Mouse (Mus musculus): ENCODE measurements around the gene Myo15b. TPM values are rescaled to one million over a fixed set of nuclear protein-coding genes. Genes with fewer than 3 reads are reported as not detected.

Myo15b gene
- total RNA-seq, 2 experiments from 2014 or later, result 0.07 to 0.14 TPM

GRCm38 (mm10) chr11:115929031-115929430 is 70.8 kb downstream of the Myo15b start:
- intact Hi-C loops (cut with DNase I), result no loop called here
- DNase-seq, result no peak

DNA sequence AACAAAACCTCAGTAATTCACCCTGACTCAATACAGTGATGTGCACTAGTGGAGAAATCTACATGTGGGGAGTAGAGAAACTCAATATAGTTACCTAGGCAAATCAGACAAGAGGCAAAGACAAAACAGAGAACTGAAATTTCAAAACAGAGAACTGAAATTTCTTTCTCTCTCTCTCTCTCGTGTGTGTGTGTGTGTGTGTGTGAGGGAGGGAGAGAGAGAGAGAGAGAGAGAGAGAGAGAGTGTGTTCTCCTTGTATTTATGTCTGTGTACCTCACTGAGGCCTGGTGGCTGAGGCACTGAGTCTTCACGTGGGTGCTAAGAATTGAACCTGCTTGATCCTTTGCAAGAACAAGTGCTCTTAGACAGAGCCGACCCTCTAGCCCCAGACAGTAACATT is 71.6 kb downstream of the Myo15b start:
- intact Hi-C loops (cut with DNase I), result no loop called here

DNA sequence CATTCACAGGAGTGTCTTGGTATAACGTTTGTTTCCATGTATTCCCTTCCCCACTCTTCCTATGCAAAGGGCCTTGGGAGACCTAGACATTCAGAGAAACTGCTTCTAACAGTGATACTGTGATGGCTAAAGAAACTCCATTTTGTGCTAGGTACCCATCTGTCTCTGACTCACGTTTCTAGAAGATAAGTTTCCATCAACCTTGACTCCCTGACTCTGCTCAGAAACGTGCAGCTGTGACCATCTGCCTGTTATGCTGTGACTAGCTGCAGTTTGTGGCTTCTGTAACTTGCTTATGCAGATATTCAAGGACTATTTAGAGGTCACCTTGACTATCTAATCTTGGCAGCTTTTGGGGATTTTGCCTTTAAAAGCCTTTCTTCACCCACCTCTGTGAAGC is 73.0 kb downstream of the Myo15b start:
- DNase-seq, result no peak
- intact Hi-C loops (cut with DNase I), result no loop called here

More for the DNA sequence above, 71.6 kb downstream of the Myo15b start:
- DNase-seq, result no peak

DNA sequence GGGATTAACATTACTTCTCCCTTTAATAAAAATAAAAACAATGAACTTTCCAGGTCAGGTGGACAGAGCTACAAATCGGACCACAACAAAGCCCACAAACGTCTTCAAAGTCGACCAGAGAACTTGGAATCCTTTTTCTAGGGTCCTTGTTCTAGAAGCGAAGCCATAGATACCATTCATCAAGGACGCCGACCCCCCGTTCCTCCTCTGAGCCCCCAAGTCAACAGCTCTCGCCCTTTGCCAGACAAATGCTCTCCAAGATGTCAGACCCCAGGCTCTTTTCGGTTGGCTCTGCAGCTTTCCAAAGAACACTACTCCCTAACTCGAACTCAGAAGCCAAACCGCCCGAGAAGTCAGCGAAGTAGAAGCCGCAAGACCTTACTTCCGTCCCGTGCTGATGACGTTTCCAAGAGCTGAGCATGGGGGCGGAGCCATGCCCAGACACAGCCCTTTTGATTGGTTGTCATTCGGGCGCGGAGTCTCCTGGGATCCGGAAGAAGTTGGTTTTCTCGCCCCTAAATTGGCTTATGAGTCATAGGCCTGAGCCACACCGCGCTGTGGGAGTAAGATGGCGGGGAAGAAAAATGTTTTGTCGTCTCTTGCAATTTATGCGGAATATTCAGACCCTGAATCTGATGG is 75.0 kb downstream of the Myo15b start, which contains the start of the genes Sap30bp and Recql5:
Gene Sap30bp (plus strand): TSS at position 175 of the 639 bp plus-strand sequence.
Gene Recql5 (minus strand): TSS at position 370 of the 639 bp plus-strand sequence.
- peak; percentile 93 to 98 for DNase-seq
- intact Hi-C loops (cut with DNase I), result no loop called here

DNA sequence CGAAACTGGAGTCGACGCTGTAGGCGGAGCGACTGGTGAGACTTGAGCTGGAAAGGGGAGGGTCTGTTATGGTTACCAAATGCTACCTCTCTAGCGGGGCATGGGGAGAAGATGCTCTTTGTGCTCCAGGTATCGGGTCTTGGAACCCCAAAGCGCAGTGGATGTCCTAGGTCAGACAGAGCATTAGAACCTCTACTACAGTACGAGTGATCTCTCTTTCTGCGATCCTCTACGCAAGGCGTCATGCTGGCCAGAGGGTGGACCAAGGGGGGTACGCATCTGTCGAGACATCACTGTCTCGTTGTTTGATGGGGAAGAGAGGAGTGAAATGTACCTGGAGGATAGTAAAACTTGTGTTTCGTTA is 75.5 kb downstream of the Myo15b start:
- intact Hi-C loops (cut with DNase I), result no loop called here
- DNase-seq, result peak in 1 of 2 experiments; percentile 13

GRCm38 (mm10) chr11:115939690-115940329 is 81.6 kb downstream of the Myo15b start:
- peak; percentile 52 to 76 for DNase-seq
- intact Hi-C loops (cut with DNase I), result loop anchor here (1.0 to 5.0 kb wide), 3 partner anchors 59 to 192 kb away; partner anchors contain the start of gene Trim65

- intact Hi-C loops (cut with DNase I), result no loop called here
- no peak for DNase-seq
Measured at GRCm38 (mm10) chr11:115941980-115942379, 83.8 kb downstream of the Myo15b start.

Other genes with a start within 250 kb of the Myo15b start
- gene Mif4gd, start 245.4 kb upstream of the Myo15b start, total RNA-seq (2021), result 10 to 100 TPM; 41.0 to 46.6 TPM
- 10 to 100 TPM; 42.2 to 43.0 TPM for gene Slc25a19, start 230.1 kb upstream of the Myo15b start, total RNA-seq (2021)
- 100 to 1,000 TPM; 113 to 120 TPM for gene Grb2, start 149.8 kb upstream of the Myo15b start, total RNA-seq (2021)
- gene Tmem94, start 93.0 kb upstream of the Myo15b start, total RNA-seq (2021), result 100 to 1,000 TPM; 103 to 111 TPM
- 10 to 100 TPM; 54.0 to 54.9 TPM for gene Caskin2, start 44.8 kb upstream of the Myo15b start, total RNA-seq (2021)
- gene Tsen54, start 43.7 kb upstream of the Myo15b start, total RNA-seq (2021), result 10 to 100 TPM in 1 of 2 experiments, 1 to 10 TPM in 1; 8.7 to 12.1 TPM
- gene Llgl2, start 34.4 kb upstream of the Myo15b start, total RNA-seq (2021), result 10 to 100 TPM; 15.0 to 18.2 TPM
- 10 to 100 TPM; 19.6 to 20.4 TPM for gene Smim5, start 41.6 kb downstream of the Myo15b start, total RNA-seq (2021)
- gene Smim6, start 53.6 kb downstream of the Myo15b start, total RNA-seq (2021), result under 1 TPM; 0.22 to 0.48 TPM
- gene Sap30bp, start 74.9 kb downstream of the Myo15b start, total RNA-seq (2021), result 10 to 100 TPM; 20.6 to 23.8 TPM
- 1 to 10 TPM; 7.1 to 8.9 TPM for gene Recql5, start 75.1 kb downstream of the Myo15b start, total RNA-seq (2021)
- 1 to 10 TPM; 4.3 to 4.5 TPM for gene Itgb4, start 116.3 kb downstream of the Myo15b start, total RNA-seq (2021)
- gene Galk1, start 154.3 kb downstream of the Myo15b start, total RNA-seq (2021), result 10 to 100 TPM; 18.6 to 19.3 TPM
- gene H3f3b, start 169.6 kb downstream of the Myo15b start, total RNA-seq (2021), result 100 to 1,000 TPM; 184 to 193 TPM
- 10 to 100 TPM; 12.2 to 12.9 TPM for gene Unk, start 171.9 kb downstream of the Myo15b start, total RNA-seq (2021)
- 1 to 10 TPM in 1 of 2 experiments, under 1 TPM in 1; 0.81 to 1.7 TPM for gene Unc13d, start 219.6 kb downstream of the Myo15b start, total RNA-seq (2021)
- 10 to 100 TPM; 83.6 to 89.5 TPM for gene Wbp2, start 228.6 kb downstream of the Myo15b start, total RNA-seq (2021)

Data from heart, postnatal 14 days (tissue).